In genomic region chr3:53042240-53042567, GRCm38 (mm10) we compare ENCODE assay signal across 7 mouse cellular contexts. TPM values are rescaled to one million over a fixed set of nuclear protein-coding genes. Genes with fewer than 3 reads are reported as not detected.
DNase-seq lines count a peak whose midpoint lies in the region; ATAC-seq lines count a peak whose summit lies in the region.

No protein-coding gene starts in this region.

- DNase-seq in lung, postnatal 4 days: no peak
- no peak for DNase-seq in right cerebral cortex, postnatal 4 days
- DNase-seq in right cerebral cortex, adult 2 months (ENCODE audit: low spot score in 2 of 2): no peak

- 17% methylated on average over 9 of the region's 9 CpGs for WGBS in lung, embryonic 16.5 days
- WGBS in forebrain, embryonic 13.5 days: 26% methylated on average over 9 of the region's 9 CpGs
- WGBS in limb, embryonic 13.5 days: 16% methylated on average over 9 of the region's 9 CpGs
- 19% methylated on average over 9 of the region's 9 CpGs for WGBS in stomach, embryonic 14.5 days

- H3K4me1 ChIP-seq in lung, embryonic 16.5 days (replicated peaks; ENCODE audit: control insufficient read depth, insufficient read depth, low read length): peaks cover 30% of the 10 kb centered on the region
- peaks cover 24% of the 10 kb centered on the region for H3K4me1 ChIP-seq in forebrain, embryonic 13.5 days
- peaks cover 55% of the 10 kb centered on the region for H3K4me1 ChIP-seq in limb, embryonic 13.5 days
- H3K4me1 ChIP-seq in stomach, embryonic 14.5 days (ENCODE audit: control insufficient read depth, insufficient read depth, low read length): peaks cover 16% of the 10 kb centered on the region

- H3K4me2 ChIP-seq in lung, embryonic 16.5 days (ENCODE audit: low read depth, low read length): peak overlapping the region; percentile 94
- H3K4me2 ChIP-seq in forebrain, embryonic 13.5 days: peak overlapping the region; percentile 90
- H3K4me2 ChIP-seq in limb, embryonic 13.5 days (replicated peaks): peak overlapping the region; percentile 85
- H3K4me2 ChIP-seq in stomach, embryonic 14.5 days (replicated peaks; ENCODE audit: low read depth, low read length): peak overlapping the region; percentile 71

- no peaks in the 10 kb centered on the region for H3K36me3 ChIP-seq in lung, embryonic 16.5 days (ENCODE audit: control insufficient read depth, insufficient read depth, low read length)
- H3K36me3 ChIP-seq in forebrain, embryonic 13.5 days (ENCODE audit: poor library complexity, severe bottlenecking): no peaks in the 10 kb centered on the region
- H3K36me3 ChIP-seq in limb, embryonic 13.5 days: no peaks in the 10 kb centered on the region
- H3K36me3 ChIP-seq in stomach, embryonic 14.5 days (ENCODE audit: control insufficient read depth, insufficient read depth, low read length): no peaks in the 10 kb centered on the region

- no peaks in the 10 kb centered on the region for H3K9me3 ChIP-seq in lung, embryonic 16.5 days (ENCODE audit: control insufficient read depth, low read length)
- no peaks in the 10 kb centered on the region for H3K9me3 ChIP-seq in forebrain, embryonic 13.5 days (replicated peaks)
- H3K9me3 ChIP-seq in limb, embryonic 13.5 days: no peaks in the 10 kb centered on the region
- H3K9me3 ChIP-seq in stomach, embryonic 14.5 days (ENCODE audit: control insufficient read depth, low read depth, low read length): no peaks in the 10 kb centered on the region

- H3K9ac ChIP-seq in lung, embryonic 16.5 days (ENCODE audit: low read length): peak overlapping the region; percentile 82
- H3K9ac ChIP-seq in forebrain, embryonic 13.5 days: peak overlapping the region; percentile 73
- H3K9ac ChIP-seq in limb, embryonic 13.5 days: peak overlapping the region; percentile 88
- H3K9ac ChIP-seq in stomach, embryonic 14.5 days (replicated peaks; ENCODE audit: low read depth, low read length): peak overlapping the region; percentile 59; the same call in 1 of the 2 replicates

- H3K27ac ChIP-seq in lung, embryonic 16.5 days (ENCODE audit: low read length): no peak overlapping the region
- no peak overlapping the region for H3K27ac ChIP-seq in forebrain, embryonic 13.5 days
- peak overlapping the region; percentile 87; the same call in 1 of the 2 replicates for H3K27ac ChIP-seq in limb, embryonic 13.5 days
- H3K27ac ChIP-seq in stomach, embryonic 14.5 days (ENCODE audit: low read length): no peak overlapping the region

- no peaks in the 10 kb centered on the region for H3K27me3 ChIP-seq in lung, embryonic 16.5 days (ENCODE audit: control insufficient read depth, insufficient read depth, low read depth, low read length)
- H3K27me3 ChIP-seq in forebrain, embryonic 13.5 days: no peaks in the 10 kb centered on the region
- peaks cover 5% of the 10 kb centered on the region; the same call in 1 of the 2 replicates for H3K27me3 ChIP-seq in limb, embryonic 13.5 days
- H3K27me3 ChIP-seq in stomach, embryonic 14.5 days (ENCODE audit: control insufficient read depth, insufficient read depth, low read length): 0 out of 2 replicates have a peak, but pooled peaks cover 3% of the 10 kb centered on the region

- ATAC-seq in lung, embryonic 16.5 days (ENCODE audit: low read depth): no peak
- no peak for ATAC-seq in forebrain, embryonic 13.5 days
- no peak for ATAC-seq in limb, embryonic 13.5 days (ENCODE audit: low FRiP score, low read depth)
- no peak; the same call in 1 of the 2 replicates for ATAC-seq in stomach, embryonic 14.5 days (ENCODE audit: insufficient number of reproducible peaks, insufficient read depth, low FRiP score, low read depth)

- peak overlapping the region; percentile 81 for H3K4me3 ChIP-seq in lung, embryonic 16.5 days (ENCODE audit: low read length)
- peak overlapping the region; percentile 66 for H3K4me3 ChIP-seq in forebrain, embryonic 13.5 days
- H3K4me3 ChIP-seq in limb, embryonic 13.5 days: peak overlapping the region; percentile 77
- H3K4me3 ChIP-seq in stomach, embryonic 14.5 days (ENCODE audit: low read depth, low read length): peak overlapping the region; percentile 66

RNA-seq across cellular contexts. Expression of gene Lhfp, which starts 0.9 kb away (rescaled TPM):
- polyA plus RNA-seq in lung, embryonic 16.5 days (2015; fragmentation: Nextera tagmentation; extraction: Ambion mirVana): 77.0 and 82.9 TPM in 2 replicates
- polyA plus RNA-seq in forebrain, embryonic 13.5 days (2015; fragmentation: Nextera tagmentation; extraction: Ambion mirVana): 23.9 and 27.3 TPM in 2 replicates
- polyA plus RNA-seq in limb, embryonic 13.5 days (2015; fragmentation: Nextera tagmentation; extraction: Ambion mirVana): 94.2 and 98.0 TPM in 2 replicates
- polyA plus RNA-seq in stomach, embryonic 14.5 days (2014; fragmentation: Nextera tagmentation; extraction: Ambion mirVana): 48.0 and 48.2 TPM in 2 replicates

RNA-seq across cellular contexts. Expression of gene Cog6, which starts 25.2 kb away (rescaled TPM):
- polyA plus RNA-seq in lung, embryonic 16.5 days (2015; fragmentation: Nextera tagmentation; extraction: Ambion mirVana): 46.7 and 48.1 TPM in 2 replicates
- polyA plus RNA-seq in forebrain, embryonic 13.5 days (2015; fragmentation: Nextera tagmentation; extraction: Ambion mirVana): 55.2 and 55.4 TPM in 2 replicates
- 47.0 and 52.7 TPM in 2 replicates for polyA plus RNA-seq in limb, embryonic 13.5 days (2015; fragmentation: Nextera tagmentation; extraction: Ambion mirVana)
- polyA plus RNA-seq in stomach, embryonic 14.5 days (2014; fragmentation: Nextera tagmentation; extraction: Ambion mirVana): 51.1 and 56.2 TPM in 2 replicates
